Mouse (Mus musculus) cerebellum, adult 8-10 months (tissue): ENCODE measurements around the gene Rgs10.
"Not testable (repeated sequence)": the region's sequence is repeated elsewhere in the genome, so short reads cannot be mapped to it uniquely, and the experiment has no call there.

ENCODE experiments used
- DNase-seq: peaks from one replicate; pipeline ENCODE4 v3.0.0; 2022

Rgs10 gene

DNA sequence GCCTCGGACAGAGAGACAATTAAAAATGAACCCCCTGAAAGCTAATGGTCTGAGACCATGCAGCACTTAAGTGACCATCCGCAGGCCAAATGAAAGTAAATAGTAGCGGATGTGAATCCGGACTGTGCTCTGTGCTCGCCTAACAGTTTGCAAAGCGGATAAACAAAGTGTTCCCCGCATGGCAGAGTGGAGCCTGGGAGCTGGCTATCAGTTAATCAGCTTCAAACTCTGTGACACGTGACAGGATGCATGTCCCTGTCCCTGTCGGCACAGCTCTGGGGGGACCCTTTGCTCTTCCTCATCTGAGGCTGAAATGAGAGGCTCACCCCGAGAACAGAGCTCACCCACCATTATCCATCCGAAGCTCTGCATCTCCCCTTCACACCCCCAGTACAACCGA is 49.2 kb downstream of the Rgs10 start:
- DNase-seq, result no peak

DNA sequence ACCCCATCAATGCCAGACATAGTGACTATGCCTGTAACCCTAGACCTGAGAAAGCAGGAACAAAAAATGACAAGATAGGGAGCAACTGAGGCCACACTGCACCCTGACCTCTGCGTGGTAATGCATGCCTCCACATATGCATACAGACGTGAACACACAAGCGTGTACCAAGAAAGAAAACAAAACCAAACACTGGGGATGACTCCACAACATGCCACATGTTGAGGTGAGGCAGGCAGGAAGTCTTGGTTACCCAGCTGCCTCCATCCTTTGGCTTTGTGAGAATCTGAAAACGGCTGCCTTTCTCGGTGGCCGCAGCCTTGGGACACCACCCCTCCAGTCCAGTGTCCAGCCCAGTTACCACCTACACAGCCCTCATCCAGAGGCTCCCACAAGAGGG is 49.7 kb downstream of the Rgs10 start:
- no peak for DNase-seq

DNA sequence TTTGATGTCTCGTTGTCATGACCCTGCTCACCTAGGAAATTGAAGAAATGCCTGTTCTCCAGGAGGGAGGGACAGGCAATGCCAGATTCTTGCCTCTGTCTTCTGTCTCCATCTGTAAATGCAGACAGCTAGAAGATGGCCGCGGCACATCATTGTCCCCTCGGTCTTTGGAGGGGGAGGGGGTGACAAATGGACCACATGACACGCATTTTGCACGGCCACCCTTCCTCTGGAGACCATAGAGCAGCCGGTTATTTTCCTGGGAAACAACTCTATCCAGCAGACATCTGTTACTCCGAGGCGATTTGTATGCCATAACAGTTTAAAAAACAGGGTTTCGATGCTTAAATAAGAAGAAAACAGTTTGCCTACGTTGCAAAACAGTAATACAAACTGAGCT is 51.9 kb downstream of the Rgs10 start:
- no peak for DNase-seq

DNA sequence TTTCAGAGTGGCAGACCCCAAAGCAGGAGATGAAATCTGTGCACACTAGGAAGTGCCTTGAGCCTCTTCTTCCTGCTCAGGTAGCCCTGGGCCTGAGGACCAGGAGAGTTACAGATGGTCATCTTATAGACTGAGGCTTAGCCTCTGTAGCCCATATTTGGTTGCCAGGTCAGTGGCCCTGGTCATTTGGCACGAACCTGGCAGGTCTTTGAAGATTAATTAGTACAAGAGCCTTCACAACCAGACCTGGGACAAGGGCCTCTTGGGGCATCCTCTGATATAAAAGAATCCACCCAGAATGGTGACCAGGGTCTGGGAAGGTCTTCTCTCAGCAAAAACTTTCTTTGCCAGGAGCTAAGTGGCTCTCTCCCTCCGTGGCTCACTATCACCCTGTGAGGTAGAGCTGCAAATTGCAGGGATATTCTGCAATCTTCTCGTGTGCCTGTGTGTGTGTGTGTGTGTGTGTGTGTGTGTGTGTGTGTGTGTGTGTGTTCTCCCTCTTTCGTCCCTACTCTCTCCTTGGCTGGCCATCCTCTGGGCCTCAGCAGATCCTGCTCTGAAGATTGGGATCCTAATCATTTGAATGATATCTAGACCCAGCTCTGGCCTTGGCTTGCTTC is 53.4 kb downstream of the Rgs10 start:
- no peak for DNase-seq

GRCm38 (mm10) chr7:128364526-128364925 is 54.0 kb downstream of the Rgs10 start:
- no peak for DNase-seq

- DNase-seq, result no peak
Observed at GRCm38 (mm10) chr7:128363806-128364205, 54.8 kb downstream of the Rgs10 start.

GRCm38 (mm10) chr7:128362916-128363315 is 55.6 kb downstream of the Rgs10 start:
- DNase-seq, result no peak

DNA sequence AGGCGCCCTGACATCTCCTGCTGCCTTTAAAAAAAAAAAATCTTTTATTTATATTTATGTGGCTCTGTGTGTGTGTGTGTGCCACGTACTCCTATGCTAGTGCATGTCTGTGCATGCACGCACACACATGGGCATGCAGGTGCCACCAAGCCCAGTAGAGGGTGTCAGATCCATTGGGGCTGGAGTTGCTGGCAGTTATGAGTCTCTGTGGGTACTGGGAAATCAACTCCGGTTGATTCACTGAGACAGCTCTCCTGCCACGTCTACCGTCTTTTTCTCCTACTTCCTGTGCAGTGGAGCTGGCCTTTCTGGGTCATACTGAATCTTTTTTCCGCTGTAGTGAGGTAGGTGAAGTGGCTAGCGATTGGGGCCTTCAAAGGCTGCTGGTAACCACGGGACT is 58.8 kb downstream of the Rgs10 start:
- DNase-seq, result no peak

- no peak for DNase-seq
Observed at GRCm38 (mm10) chr7:128359164-128359563, 59.4 kb downstream of the Rgs10 start.

- no peak for DNase-seq
Observed at GRCm38 (mm10) chr7:128358741-128359140, 59.8 kb downstream of the Rgs10 start.

GRCm38 (mm10) chr7:128356868-128357755 is 61.4 kb downstream of the Rgs10 start:
- DNase-seq, result no peak

- no peak for DNase-seq
Observed at GRCm38 (mm10) chr7:128355463-128355862, 63.1 kb downstream of the Rgs10 start.

- DNase-seq, result no peak
Observed at GRCm38 (mm10) chr7:128352721-128353120, 65.8 kb downstream of the Rgs10 start.

GRCm38 (mm10) chr7:128351176-128351575 is 67.4 kb downstream of the Rgs10 start:
- no peak for DNase-seq

DNA sequence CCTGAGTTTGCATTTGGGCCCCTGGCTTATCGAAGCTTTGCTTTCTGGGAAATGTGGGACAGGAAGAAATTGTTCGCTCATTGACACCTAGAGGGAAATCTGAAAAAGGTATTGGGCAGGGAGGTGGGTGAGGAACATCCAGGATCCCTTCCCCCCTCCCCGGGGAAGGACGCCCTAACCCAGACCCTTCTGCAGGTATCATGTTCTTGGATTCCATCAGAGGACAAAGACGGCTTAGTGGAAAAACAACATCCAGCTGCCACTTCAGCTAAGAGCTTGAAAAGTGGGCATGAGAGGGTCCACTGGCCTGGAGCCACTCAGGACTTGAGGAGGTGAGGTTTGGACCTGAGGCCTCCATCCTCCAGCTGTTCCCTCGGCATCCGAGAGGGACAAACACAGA is 68.2 kb downstream of the Rgs10 start:
- no peak for DNase-seq

DNA sequence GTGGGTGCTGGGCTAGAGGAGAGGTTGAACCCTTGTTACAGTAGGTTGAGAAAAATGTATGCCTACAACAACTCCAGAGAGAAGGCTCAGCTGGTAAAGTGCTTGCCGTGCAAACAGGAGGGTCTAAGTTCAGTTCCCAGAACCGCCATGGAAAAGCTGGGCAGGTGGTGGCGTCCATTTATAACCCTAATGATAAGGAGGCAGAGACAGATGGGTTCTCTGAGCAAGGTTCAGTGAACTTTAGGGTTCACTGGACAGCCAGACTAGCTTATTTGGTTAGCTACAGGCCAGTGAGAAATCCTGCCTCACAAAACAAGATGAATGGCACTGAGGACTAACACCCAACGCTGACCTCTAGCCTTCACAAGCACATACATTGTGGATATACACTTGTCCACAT is 68.8 kb downstream of the Rgs10 start:
- DNase-seq, result no peak

DNA sequence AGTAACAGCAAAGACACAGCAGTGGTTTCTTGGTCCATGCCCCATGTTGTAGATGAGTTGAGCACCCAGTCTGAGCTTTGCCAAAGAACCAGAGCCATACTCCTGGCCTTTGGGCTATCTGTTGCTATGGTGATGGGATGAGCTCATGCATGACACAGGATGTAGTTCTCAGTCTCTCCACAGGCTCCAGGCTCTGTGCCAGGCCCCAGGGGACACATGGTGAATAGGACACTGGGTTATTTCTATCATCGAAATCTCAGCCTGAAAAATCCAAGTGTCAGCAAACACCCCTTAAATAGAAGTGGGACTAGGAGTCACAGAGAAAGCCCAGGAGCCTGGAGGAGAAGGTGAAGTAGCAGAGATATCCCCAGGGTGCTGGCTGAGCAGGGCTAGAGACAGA is 70.0 kb downstream of the Rgs10 start:
- peak; percentile 57 for DNase-seq

DNA sequence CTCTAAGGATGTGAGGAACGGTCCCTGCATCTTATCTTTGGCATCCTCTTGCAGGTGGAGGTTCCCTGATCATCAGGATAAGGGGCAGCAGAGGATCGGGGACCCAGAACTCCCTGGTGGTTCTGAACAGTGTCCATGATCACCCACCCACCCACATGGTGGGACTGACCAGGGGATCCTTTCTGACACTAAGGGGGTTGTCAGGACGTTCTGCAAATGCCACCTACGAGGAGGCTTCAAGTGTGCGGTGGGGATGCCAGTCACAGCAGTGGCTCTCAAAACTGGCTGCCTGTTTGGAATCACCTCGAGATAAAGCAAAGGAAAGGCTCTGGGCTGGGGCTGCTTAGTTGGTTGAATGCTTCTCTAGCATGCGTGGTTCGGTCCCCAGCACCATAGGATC is 71.6 kb downstream of the Rgs10 start:
- no peak for DNase-seq

DNA sequence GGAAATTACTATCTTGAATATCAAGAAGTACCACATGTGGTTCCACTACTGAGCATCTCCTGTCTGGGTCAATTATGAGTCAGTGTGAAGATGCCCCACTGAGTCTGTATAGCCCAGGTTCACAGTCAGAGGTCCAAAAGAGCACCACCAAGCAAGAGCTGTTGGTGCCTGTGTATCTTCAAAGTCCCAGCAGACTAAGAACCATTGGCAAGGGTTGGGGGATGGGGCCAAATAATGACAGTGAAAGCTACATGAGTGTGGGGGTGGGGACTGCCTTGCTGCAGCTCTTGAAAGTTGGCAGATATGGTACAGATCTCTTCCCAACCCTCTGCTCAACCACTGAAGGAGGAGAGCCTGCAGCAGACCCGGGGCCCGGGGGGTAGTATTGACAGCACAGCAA is 72.0 kb downstream of the Rgs10 start:
- no peak for DNase-seq

DNA sequence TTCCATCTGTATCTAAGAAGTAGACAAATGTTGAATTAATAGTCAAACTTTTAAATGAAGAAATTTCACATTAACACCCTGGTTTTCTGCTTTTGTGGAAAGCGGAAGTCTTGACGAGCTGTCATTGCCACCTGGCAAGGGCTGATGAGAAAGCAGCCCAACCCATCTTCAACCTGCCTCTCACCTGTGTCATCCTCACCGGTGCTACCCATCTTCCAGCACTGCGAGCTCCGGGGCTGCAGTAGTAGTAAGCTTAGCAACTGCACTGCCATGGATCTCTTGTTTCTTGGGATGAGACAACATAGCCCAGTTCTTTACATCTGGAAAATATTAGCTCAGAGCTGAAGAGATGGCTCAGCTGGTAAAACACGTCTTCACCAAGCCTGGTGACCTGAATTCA is 72.9 kb downstream of the Rgs10 start:
- no peak for DNase-seq

GRCm38 (mm10) chr7:128344928-128345653 is 73.5 kb downstream of the Rgs10 start:
- DNase-seq, result peak; percentile 80

DNA sequence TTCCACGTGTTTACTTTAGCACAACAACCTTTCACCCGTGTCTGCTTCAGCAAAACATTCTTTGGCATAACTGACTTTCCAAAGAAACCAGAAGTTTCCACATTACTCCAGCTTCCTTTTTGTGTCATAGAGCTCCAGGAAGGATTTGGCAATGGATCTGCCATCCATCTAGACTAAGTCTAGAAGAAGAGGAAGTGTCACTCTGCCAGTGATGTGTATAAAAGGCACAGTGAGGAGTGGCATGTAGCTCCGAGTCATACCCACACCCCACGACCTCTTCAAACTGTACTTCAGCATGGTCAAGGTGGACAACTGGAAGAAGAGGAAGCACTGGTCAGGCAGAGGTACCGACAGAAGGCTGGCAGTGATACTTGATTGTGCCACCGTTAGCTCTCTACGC is 74.1 kb downstream of the Rgs10 start:
- DNase-seq, result no peak

DNA sequence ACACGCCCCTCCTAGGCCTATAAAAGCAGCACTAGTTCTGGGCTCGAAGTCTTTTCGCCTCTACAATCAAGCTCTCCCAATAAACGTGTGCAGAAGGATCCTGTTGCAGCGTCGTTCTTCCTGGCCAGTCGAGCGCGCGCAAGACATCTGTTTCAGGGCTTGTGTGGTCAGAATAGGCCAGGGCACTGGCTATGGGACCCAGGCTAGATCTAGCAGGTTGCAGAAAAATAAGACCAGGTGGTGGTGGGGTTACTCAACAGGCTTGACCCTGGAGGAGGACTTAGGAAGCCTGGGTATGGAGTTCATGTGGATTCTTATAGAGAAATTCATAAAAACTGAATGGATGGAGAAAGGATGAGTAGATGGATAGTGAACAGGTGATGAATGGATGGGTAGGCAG is 75.9 kb downstream of the Rgs10 start:
- DNase-seq, result not testable (repeated sequence)

DNA sequence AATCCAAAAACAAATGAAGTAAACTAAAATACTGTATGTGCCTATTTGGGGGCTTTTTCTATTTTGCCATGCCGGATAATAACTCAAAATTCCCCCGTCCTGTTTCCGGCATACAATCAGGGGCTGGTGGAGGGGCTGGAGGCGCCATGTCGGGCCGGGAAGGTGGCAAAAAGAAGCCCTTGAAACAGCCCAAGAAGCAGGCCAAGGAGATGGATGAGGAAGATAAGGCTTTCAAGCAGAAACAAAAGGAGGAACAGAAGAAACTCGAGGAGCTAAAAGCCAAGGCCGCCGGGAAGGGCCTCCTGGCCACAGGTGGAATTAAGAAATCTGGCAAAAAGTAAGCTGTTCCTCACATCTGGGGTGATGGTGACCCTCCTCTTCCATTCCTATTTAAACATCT is 78.2 kb downstream of the Rgs10 start:
- not testable (repeated sequence) for DNase-seq
